Mouse (Mus musculus) frontal cortex, adult (tissue): ENCODE measurements at regions not wholly inside any gene's neighbourhood (a gene's known extent, or its start where the extent isn't known, plus 50 kb on each side); places are given as distances from the start of the nearest gene placed in this dataset.
"Not testable (repeated sequence)": the region's sequence is repeated elsewhere in the genome, so short reads cannot be mapped to it uniquely, and the experiment has no call there.

Source experiments
- ATAC-seq: cut with Nextera tagmentation; 2 replicates; pipeline ENCODE4 v1.9.2; 2017; ENCODE audit warnings: mild to moderate bottlenecking, moderate library complexity, mixed read lengths; ENCODE audit not compliant: low TSS enrichment

DNA sequence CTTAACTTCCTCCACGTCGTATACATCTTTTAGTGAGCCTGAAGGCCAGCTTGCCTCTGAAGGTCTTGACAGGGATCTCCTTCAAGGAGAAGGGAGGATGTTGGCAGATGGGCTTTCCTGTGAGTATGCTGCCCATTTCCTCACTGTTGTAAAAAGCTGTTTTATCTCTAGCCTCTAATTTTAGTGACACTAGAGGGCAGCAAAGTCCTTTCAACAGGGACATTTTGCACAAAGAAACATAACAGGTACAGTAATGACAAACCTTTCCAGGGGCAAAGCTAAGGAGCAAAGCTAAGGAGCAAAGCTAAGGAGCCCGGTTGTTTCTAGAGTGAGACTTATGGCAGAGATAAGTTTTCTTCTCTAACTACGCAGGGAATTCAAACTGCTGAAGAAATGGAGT, 59.0 kb upstream of the Kbtbd8 start:
- ATAC-seq: peak; percentile 85

DNA sequence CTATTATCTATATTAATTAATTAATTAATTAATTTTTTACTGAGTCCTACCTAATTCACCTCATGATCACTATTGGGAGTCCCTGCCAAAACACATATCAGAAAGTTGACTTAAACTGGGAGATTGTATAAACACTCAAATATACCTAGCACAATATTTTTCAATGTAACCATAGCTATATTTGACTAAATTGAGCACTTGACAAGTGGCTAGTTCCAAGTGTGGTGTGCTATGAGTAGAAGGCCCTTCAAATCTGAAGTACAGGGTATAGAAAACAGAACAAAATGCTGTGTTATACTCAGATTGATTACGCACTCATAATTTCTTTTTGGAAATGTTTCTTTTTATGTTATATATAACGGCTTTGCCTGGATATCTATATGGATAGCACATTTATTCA, 60.8 kb upstream of the Kbtbd8 start:
- ATAC-seq: no peak

DNA sequence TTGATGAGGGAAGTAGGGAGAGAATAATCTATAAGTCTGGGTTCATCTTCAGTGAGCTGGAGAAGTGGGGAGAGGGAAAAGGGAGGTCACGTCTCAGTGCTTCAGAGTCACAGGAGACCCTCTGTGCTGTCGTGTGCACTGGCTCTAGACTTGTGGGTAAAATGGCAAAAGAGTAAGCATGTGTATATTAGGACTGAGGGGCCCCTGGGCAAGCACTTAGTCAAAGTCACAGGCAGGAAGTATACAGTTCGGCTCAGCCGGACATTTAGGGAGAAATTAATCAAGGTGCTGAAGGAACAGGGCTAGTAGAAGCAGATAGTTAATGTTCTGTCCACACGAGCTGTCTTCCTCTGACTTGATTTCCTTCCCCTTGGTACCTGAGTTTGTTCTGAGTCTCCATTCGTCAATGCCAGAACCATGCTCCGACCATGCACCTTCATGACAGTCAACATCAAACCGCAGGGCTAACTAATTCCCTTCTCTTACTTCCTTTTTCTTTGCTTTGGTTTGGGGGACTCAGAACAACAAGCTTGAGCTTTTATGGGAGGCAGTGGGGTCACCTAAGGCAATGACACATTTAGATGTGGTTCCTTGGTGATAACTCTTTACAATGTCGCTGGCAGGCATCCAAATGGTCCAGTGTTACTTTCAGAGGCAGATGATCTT, 63.2 kb upstream of the Kbtbd8 start:
- no peak for ATAC-seq

DNA sequence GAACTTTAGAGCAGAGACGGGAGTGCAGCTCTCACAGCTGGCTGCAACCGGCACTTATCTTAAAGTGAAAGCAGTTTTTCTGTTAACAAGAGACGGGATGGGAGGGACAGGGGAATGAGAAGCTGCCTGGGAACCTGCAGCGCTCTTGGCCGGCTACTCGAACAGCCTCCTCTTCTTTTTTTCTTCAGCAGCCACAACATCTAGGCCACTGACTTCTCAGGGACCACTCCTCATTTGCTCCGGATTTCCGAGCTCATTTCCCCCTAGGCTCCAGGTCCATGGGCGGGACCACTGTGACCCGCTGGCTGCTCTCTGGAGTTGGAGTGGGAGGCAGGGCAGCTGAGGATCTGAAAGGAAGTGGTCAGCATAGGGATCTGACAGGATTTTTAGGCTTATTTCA, 75.7 kb upstream of the Kbtbd8 start:
- ATAC-seq: not testable (repeated sequence)

DNA sequence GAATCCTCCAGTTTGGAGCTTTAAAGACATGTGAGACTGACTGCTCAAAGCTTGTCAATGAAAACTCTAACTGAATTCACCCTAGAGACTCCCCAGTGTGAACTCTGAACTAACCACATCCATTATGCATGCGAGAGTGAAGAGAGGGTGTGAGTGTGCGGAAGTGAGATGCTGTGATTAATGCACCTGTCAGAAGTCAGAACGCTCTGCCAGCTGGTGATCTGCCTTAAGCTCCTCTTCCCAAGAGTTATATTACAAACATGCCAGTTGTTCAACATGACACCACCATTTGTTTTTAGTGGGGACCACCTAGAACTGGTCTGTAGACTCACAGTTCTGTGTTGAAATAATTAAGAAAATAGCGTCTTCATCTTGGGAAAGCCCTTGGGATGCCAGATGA, 92.8 kb upstream of the Kbtbd8 start:
- ATAC-seq: no peak

DNA sequence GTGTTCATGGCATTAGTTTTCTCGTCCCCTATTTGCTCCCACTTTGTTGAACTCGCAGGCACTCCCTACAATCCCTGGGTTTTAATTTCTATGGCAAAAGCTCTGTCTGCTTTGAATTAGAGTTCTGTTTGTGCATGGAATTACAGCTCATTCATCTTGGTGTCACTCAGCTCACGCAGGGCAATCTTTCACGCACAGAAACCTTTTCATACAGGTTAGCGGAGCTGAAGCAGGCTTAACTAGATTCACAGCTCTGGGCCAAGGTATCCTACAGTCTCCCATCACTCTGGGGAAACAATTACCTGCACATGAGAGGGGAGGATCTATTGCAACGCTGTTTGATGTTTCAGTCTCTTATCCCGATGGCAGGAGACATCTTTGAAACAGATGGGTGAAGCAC, 95.3 kb upstream of the Kbtbd8 start:
- ATAC-seq: no peak

DNA sequence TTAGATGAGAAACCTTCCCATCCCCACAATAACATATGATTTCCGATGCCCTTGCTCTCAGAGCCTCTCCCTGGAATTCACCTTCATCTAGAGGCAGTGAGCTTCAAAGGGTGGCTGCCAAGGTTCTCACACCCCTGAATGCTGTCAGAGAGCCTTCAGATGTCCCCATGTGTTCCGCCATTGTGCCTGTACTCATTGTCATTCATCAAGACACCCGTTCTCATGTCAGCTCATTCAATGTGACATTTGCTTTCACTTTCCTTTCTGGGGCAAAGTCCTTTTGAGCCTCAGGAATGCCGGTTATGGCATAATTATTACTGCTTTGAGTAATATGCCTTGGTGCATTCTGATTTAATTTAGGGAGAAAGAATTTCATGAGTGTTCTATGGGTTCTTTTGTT, 99.1 kb upstream of the Kbtbd8 start:
- ATAC-seq: no peak

DNA sequence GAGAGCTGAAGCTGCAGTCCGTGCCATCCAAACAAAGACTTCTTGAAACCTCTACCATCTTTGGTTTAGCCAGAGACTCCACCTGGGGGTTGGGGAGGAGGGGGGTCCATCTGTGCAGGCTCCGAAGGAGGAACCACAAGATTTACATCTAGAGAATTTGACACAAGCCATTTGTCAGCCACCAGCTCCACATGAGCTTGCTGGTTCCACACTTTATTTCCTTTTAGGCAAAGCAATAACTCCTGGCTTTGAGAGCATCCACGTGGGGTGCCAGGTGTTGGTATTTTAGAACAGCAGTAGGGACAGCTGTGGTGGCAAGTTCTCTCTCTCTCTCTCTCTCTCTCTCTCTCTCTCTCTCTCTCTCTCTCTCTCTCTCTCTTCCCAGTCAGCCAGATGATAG, 99.6 kb upstream of the Kbtbd8 start:
- no peak for ATAC-seq

DNA sequence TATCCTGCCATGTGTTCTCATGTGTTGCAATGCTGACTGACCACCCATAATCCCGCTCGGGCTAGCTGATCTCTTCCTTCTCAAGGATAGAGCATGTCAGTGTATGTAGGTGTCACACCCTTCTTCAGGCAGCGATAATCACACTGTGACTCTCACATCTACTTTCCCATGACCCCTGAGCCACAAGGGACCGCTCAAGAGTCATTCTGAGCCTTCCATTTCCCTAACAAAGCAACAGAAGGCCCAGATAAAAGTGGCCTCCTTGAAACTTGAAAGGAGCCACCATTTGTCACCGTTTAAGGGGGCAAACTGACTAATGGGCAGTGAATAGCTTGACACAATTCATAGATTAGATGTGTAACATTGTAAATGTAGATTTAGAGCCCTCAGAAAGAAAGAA, 103.9 kb upstream of the Kbtbd8 start:
- ATAC-seq: no peak

DNA sequence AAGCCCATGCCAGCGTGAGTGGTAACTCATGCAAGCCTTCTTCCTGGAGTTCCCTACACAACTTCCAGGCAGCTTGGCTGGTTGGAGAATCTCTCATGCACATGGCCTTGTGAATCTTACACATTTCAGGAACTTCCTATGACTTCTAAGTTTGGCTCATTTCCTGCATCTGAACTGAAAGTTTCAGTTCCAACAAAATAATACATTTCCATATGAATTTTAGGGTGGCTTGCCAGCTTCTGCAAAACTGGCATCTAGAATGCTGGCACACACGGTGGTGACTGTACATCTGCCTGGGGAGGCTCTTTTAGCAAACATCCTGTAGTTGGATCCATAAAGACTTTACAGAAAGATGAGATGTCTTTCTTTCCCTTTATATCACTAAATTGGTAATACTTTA, 110.6 kb upstream of the Kbtbd8 start:
- peak; percentile 89 for ATAC-seq

DNA sequence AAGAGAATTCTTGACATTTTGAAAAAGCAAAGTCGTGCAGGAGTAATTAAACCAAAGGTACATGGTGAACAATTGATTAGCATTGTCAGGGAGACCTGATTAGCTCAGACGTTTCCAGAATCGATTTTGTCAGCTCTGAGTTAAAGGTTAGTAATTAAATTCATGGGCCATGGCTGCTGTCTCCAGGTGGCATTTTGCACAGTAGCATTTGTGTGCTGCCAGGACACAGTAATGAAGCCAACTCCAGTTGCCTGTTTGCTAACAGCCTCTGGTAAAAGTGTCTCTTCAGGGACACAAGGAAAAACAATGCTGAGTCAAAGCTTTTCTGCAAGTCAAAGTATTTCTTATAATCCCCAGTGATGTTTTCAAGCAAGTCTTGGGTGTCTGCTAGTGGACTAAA, 113.3 kb upstream of the Kbtbd8 start:
- ATAC-seq: no peak

DNA sequence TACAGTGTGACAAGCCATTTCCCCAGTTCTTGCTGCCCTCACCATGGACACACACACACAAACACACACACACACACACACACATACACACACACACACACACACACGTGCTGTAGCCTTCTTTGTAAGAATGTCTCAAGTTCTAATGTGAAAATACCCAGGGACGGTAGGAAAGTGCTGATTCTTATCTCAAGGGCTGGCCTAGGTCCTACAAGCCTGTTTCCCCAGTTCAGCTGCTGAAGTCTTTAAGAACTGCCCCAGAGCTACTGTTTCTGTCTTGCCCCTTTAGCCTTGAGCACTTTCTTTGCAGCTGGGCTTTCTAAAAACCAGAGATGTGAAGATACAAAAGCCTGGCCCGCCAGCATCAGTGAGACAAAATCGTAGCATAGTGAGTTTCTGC, 117.5 kb upstream of the Kbtbd8 start:
- no peak for ATAC-seq

DNA sequence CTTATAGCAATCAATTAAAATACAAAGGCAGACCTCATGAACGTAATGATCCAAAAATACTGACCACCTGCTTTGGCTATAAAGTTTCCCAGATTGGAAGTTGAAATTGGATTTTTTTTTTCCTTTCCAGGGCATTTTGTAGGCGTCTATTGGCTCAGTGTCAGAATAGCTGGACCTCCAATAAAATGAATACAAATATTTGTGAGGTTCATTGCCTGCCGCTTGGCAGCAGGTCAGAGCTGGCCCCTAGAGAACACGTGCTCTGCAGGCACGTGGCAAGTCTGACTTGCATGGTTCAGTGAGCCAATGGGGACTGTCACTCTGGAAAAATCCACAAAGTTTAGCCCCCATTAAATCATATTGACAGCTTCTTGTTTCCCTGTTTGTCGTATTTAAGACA, 118.0 kb upstream of the Kbtbd8 start:
- no peak for ATAC-seq

DNA sequence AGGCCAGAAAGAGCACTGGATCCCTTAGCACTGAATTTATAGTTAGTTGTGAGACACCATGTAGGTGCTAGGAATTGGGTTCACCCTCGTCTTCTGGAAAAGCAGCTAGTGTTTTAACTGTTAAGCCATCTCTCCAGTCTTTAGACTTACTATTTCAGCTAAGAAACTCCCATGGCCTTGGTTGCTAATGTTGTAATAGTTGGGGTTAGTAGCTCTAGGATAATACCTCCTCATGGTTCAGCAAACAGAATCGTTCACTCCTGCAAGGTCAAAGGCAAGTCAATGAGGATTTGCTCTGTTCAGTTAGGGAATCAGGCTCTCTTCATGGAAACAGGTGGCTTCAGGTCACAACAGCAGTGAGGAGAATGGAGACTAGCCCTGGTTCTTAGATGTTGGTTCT, 118.7 kb upstream of the Kbtbd8 start:
- ATAC-seq: no peak

DNA sequence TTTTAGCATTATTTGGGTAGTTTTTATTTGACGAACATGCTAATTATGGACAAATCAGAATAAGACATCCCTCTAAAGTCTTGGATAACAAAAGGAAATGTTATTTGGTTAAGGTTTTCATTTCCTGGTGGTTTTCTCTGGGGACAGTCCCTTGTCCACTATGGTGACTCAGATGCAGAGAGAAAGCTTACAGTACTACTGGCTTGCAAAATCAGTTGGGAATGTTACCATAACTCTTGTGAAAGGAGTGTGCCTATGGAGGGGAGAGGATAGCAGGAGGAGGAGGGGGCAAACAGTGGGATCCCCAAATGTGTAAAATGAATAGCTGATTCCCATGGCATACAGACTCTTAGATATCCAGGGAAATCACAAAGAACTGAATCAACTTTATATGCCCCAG, 122.7 kb upstream of the Kbtbd8 start:
- no peak for ATAC-seq

DNA sequence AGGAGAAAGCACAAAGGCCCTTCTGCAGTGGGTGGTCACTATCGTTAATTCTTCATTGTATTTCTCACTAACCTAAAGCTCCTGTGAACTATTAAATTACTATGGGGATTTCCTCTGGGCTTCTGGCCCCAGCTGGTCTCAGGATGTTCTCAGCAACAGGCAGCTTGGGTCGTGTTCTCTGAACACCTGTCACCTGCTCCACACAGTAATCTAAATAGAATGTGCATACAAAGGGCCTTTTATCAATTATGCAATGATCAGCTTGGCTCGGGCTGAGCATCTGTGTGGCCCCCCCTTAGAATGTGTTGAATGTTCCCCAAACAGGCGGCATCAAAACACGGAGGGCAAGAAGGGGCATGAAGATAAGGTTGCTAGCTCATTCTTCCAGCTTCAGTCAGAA, 129.6 kb upstream of the Kbtbd8 start:
- no peak for ATAC-seq

DNA sequence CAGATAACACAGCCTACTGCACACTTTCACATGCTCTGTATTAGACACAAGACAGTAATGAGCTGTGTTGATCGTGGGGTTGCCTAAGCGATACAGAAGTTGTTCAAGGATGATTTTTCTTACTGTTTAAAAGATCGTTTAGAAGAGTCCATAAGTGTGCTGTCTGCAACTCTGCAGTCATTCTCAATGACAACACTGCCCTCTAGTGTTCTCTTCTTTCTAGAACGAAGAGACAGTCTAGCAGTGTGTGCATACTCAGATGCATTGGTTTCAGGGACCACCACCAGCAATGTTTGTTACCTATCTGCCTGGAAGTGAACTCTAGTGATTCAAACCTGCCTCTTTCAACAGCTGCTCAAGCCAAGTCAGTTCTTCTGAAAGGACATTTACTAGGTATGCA, 130.7 kb upstream of the Kbtbd8 start:
- ATAC-seq: peak; percentile 92

DNA sequence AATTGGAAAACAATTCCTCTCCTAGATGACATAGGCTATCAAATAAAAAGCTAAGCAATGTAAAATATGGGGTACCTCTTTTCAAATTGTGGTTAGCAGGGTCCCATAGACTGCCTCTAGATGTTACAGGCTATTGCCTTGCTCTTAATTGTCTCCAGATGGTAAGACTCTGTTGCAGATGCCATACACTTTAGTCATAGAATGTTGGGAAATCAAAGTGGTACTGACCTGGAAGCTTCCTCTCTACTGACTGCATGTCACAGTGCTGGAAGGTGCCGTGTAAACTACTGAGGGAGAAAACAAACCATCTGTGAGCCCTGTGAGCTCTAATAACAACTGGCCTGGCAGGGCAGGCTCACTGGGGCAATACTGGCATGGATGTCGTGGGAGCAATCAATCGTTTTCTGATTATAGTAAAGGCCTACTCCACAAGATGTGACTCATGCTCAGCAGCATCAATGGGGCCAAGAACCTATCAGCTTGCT, 132.6 kb upstream of the Kbtbd8 start:
- no peak for ATAC-seq

DNA sequence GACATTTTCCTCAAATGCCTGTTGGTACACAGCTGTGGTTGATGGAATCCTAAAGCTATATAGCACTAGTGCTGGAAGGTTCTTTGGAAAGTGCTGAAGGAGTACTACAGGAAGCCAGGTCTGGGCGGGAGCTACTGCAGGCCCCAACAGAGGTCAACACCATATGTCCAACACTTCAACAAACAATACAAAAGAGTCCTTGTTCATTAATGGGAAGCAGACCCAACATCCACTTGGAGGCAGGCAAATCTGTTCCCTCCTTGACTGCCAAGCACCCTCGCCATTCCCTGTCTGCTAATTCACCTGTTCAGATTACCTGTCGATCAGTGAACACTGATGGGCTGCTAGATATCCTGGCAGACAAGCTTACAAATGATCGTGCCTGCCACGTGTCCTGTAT, 148.4 kb upstream of the Kbtbd8 start:
- ATAC-seq: no peak

DNA sequence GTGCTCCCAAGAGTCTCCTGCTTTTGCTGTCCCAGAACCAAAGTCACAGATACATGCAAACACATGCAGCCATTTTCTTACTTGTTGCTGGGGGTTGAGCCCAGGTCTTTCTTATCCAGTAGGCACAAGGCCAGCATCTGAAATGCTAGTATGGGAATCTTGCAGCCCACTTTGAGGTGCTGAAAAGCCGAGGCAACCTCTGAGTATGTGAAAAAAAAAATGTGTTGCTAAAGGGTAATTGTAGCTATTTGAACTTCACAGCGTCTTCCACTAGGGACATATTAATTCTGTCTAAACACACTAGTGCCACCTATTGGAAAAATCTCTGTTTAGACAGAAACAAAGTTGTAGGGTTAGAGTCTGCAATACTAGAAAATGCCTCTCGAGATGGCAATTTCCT, 150.1 kb upstream of the Kbtbd8 start:
- peak; percentile 89 for ATAC-seq

DNA sequence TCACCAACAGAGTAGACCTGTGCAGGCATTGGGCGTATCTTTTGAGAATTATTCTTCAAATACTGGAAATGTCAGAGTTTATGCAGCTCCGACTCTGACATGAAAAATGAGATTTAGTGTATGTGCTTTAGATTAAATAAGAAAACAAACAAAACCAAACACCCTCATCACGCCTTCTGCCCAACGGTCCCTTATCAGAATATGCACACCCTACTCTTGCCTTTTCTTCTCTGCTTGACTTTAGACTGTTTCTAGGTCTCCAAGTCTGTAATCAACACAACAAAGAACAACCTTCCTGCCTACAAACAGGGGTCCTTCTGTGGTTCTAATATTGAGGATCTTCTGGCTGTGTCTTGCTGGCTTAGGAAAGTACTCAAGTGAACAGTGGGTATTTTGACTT, 153.8 kb upstream of the Kbtbd8 start:
- ATAC-seq: no peak

DNA sequence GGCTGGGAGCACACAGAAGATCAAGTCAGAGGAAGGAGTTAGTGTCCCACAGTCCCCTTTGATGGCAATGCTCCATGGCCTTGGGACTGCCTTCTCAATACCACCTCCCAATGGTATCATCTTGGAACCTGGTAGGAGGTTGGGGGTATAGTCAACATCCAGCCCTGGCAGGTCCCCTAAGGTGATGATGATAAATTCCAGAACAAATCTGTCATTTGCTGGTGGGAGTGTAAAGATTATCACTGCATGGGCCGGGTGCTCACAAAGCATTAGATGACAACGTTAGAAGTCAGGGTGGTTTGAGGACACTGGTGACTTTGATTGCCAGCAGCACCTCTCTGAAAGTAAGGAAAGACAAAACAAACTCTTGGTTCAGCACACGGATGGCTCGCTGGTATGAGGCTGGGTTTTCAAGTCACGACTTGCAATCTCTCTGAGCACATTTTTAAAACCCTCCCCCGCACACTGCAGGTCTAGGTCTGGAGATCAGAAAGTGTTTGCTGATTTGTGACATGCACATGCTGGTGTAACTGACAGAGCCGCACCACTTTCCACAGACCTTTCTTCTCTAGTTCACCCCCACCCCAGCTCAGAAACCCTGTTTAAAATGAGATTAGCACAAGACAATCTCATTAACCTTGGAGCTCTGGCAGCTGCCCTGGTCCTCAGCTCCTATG, 154.5 kb upstream of the Kbtbd8 start:
- no peak for ATAC-seq

DNA sequence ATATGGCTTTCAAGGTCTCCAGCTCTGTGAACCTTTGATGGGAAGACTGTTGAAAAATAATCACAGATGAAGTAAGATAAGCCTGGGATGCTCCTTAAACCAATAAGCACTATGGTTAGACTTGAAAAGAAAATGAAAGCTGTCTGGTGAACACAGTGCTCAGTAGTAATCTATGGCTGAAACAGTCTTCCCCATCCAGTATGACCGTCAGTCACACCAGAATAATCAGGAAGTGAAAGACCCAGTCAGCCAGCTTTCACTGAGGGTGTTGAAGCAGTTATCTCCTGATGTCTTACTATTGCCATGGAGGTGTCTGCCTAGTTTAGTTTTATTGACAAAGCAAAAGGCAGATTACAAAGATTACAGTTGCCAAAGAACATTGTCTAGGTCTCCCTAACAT, 155.2 kb upstream of the Kbtbd8 start:
- ATAC-seq: no peak

DNA sequence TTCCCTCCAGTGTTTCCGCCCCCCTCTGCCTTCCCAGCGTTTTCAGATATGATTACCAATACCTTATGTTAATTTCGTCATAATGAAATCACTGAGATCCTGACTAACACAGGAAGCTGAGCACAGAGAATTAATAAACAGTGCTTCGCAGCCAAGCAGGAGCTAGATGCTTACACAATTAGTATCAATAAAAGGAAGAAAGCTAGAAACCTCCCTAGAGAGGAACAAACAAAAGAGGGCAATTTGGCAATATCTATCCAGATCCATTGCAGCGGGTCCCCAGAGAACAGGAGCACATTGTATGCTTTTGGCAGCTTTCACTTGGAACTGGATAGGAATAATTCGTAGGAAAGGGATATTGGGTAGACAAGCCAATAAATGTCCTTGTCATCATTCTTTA, 159.1 kb upstream of the Kbtbd8 start:
- no peak for ATAC-seq
